Mouse (Mus musculus) intestine, postnatal 0 days (tissue): Measurements from ENCODE around the gene Eps15. TPM values are rescaled to one million over a fixed set of nuclear protein-coding genes. Genes with fewer than 3 reads are reported as not detected.
A peak's percentile ranks its signal among the peaks of the same experiment; 100 is the strongest.

Source experiments
- ATAC-seq: fragments of 200-750 bp; cut with Nextera tagmentation; 2 replicates; pipeline ENCODE4 v1.8.0; 2017; ENCODE audit warnings: mild to moderate bottlenecking, moderate TSS enrichment, moderate library complexity
- H3K27ac ChIP-seq: fragments of 300-500 bp; sonication (generic); 2 replicates; pipeline ENCODE4 v1.5.1; 2014; ENCODE audit warnings: mild to moderate bottlenecking, low read depth, low read length, moderate library complexity
- H3K27me3 ChIP-seq: fragments of 300-500 bp; sonication (generic); replicated peaks from 2 replicates; pipeline ENCODE4 v1.6.1; 2014; ENCODE audit warnings: low read length, mixed read lengths; ENCODE audit not compliant: control insufficient read depth, insufficient read depth
- H3K36me3 ChIP-seq: fragments of 300-500 bp; sonication (generic); 2 replicates; pipeline ENCODE4 v1.6.1; 2014; ENCODE audit warnings: mild to moderate bottlenecking, moderate library complexity; ENCODE audit not compliant: control insufficient read depth, insufficient read depth
- H3K4me1 ChIP-seq: fragments of 300-500 bp; sonication (generic); replicated peaks from 2 replicates; pipeline ENCODE4 v1.6.1; 2014; ENCODE audit warnings: antibody characterized with exemption, low read length, mixed read lengths; ENCODE audit not compliant: control insufficient read depth, insufficient read depth
- H3K4me2 ChIP-seq: fragments of 300-500 bp; sonication (generic); replicated peaks from 2 replicates; pipeline ENCODE4 v1.6.1; 2014; ENCODE audit warnings: low read depth, mild to moderate bottlenecking, moderate library complexity
- H3K4me3 ChIP-seq: fragments of 300-500 bp; sonication (generic); 2 replicates; pipeline ENCODE4 v1.5.1; 2014; ENCODE audit warnings: low read depth, low read length
- H3K9ac ChIP-seq: fragments of 300-500 bp; sonication (generic); 2 replicates; pipeline ENCODE4 v1.6.1; 2014; ENCODE audit warnings: mild to moderate bottlenecking, low read depth, low read length
- H3K9me3 ChIP-seq: fragments of 300-500 bp; sonication (generic); 2 replicates; pipeline ENCODE4 v1.6.1; 2016; ENCODE audit warnings: mixed run types; ENCODE audit not compliant: control insufficient read depth
- CTCF ChIP-seq: sonication (generic); IDR thresholded peaks from 2 replicates; pipeline ENCODE4 v1.5.1; 2016; ENCODE audit warnings: low read depth, mild to moderate bottlenecking, control low read depth, antibody characterized with exemption, moderate library complexity
- WGBS: fragments of 180-500 bp; shearing (Covaris S2); extraction: QIAGEN DNeasy Blood & Tissue Kit; methylation state at CpG from one replicate; pipeline ENCODE4 v1.1.7; 2014; 5-methylcytosine and 5-hydroxymethylcytosine counted together
- polyA plus RNA-seq: library from polyadenylated mRNA; unstranded; fragments of >200 nt; fragmentation: Nextera tagmentation; extraction: Ambion mirVana; gene quantifications from 2 replicates; pipeline ENCODE4 v1.2.1, GENCODE M21; 2015

Eps15 gene
- polyA plus RNA-seq, 1 experiment from 2014 or later: 18.3 TPM

GRCm38 (mm10) chr4:109241221-109241620, 38.8 kb upstream of the Eps15 start:
- ATAC-seq: no peak
- no peak overlapping the region for H3K4me2 ChIP-seq
- H3K4me1 ChIP-seq: no peaks in the 10 kb centered on the region
- H3K27ac ChIP-seq: no peak overlapping the region
- no peaks in the 10 kb centered on the region for H3K27me3 ChIP-seq
- TF ChIP-seq CTCF: no peak
- no peaks in the 10 kb centered on the region for H3K36me3 ChIP-seq
- H3K9me3 ChIP-seq: no peaks in the 10 kb centered on the region
- no peak overlapping the region for H3K4me3 ChIP-seq
- no peak overlapping the region for H3K9ac ChIP-seq

- ATAC-seq: no peak
- no peaks in the 10 kb centered on the region for H3K4me1 ChIP-seq
- no peak overlapping the region for H3K27ac ChIP-seq
- WGBS: 62% methylated on average over 4 of the region's 4 CpGs
- no peaks in the 10 kb centered on the region for H3K27me3 ChIP-seq
- H3K4me3 ChIP-seq: no peak overlapping the region
- no peak overlapping the region for H3K9ac ChIP-seq
- no peaks in the 10 kb centered on the region for H3K9me3 ChIP-seq
- H3K36me3 ChIP-seq: no peaks in the 10 kb centered on the region
- H3K4me2 ChIP-seq: no peak overlapping the region
- TF ChIP-seq CTCF: no peak
Measured at GRCm38 (mm10) chr4:109241934-109242333, 38.1 kb upstream of the Eps15 start.

GRCm38 (mm10) chr4:109244506-109244905, 35.6 kb upstream of the Eps15 start:
- no peaks in the 10 kb centered on the region for H3K36me3 ChIP-seq
- 74% methylated on average over 7 of the region's 7 CpGs for WGBS
- H3K9ac ChIP-seq: no peak overlapping the region
- TF ChIP-seq CTCF: no peak
- no peak overlapping the region for H3K4me2 ChIP-seq
- no peak overlapping the region for H3K27ac ChIP-seq
- H3K9me3 ChIP-seq: no peaks in the 10 kb centered on the region
- no peaks in the 10 kb centered on the region for H3K4me1 ChIP-seq
- ATAC-seq: no peak
- H3K4me3 ChIP-seq: no peak overlapping the region
- H3K27me3 ChIP-seq: no peaks in the 10 kb centered on the region

- no peak overlapping the region for H3K9ac ChIP-seq
- WGBS: 83% methylated on average over 6 of the region's 6 CpGs
- no peak overlapping the region for H3K4me2 ChIP-seq
- no peak for ATAC-seq
- H3K36me3 ChIP-seq: no peaks in the 10 kb centered on the region
- H3K4me1 ChIP-seq: no peaks in the 10 kb centered on the region
- H3K4me3 ChIP-seq: no peak overlapping the region
- H3K27ac ChIP-seq: no peak overlapping the region
- no peak for TF ChIP-seq CTCF
- H3K27me3 ChIP-seq: no peaks in the 10 kb centered on the region
- H3K9me3 ChIP-seq: no peaks in the 10 kb centered on the region
Measured at GRCm38 (mm10) chr4:109245016-109245620, 35.0 kb upstream of the Eps15 start.

GRCm38 (mm10) chr4:109251605-109252004, 28.5 kb upstream of the Eps15 start:
- Histone ChIP-seq H3K36me3 (no peaks in the 10 kb centered on the region), H3K9me3 (no peaks in the 10 kb centered on the region), H3K4me3 (no peak overlapping the region), H3K27me3 (no peaks in the 10 kb centered on the region), H3K4me2 (no peak overlapping the region), H3K9ac (no peak overlapping the region), H3K4me1 (0 out of 2 replicates have a peak, but pooled peaks cover 3% of the 10 kb centered on the region), H3K27ac (no peak overlapping the region)
- WGBS: 42% methylated on average over 3 of the region's 3 CpGs
- ATAC-seq: no peak
- TF ChIP-seq CTCF: peak; percentile 73

GRCm38 (mm10) chr4:109252199-109252598, 27.9 kb upstream of the Eps15 start:
- no peak overlapping the region for H3K4me3 ChIP-seq
- WGBS: 84% methylated on average over 4 of the region's 4 CpGs
- no peak overlapping the region for H3K27ac ChIP-seq
- H3K4me1 ChIP-seq: 0 out of 2 replicates have a peak, but pooled peaks cover 3% of the 10 kb centered on the region
- H3K36me3 ChIP-seq: no peaks in the 10 kb centered on the region
- no peaks in the 10 kb centered on the region for H3K9me3 ChIP-seq
- no peak for ATAC-seq
- H3K4me2 ChIP-seq: no peak overlapping the region
- no peaks in the 10 kb centered on the region for H3K27me3 ChIP-seq
- no peak overlapping the region for H3K9ac ChIP-seq
- no peak for TF ChIP-seq CTCF

DNA sequence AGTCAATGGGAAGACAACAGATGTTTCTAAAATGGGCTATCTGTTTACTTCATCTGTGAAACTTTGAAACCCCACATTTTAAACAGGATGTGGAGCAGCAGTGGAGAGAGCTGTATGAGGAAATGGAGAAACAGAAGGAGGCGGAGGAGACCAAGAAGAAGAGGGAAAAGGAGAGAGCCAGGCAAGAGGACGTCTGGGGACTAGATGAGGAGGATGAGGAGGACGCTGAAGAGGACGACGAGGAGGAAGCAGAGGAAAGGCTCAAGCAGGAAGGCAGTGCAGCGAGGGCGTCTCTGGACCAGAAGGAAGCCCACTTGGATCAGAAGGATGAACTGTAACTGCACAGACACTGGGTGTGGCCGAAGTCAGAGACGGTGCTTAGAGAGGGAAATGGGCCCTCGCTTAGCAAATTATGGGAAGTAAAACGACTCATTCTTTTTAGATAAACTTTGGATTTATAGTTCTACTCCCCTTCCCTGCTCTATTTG, 26.4 kb upstream of the Eps15 start:
- Histone ChIP-seq H3K9ac (no peak overlapping the region), H3K9me3 (no peaks in the 10 kb centered on the region), H3K27ac (0 out of 2 replicates have a peak overlapping the region, but pooled peaks have one; percentile 41), H3K4me2 (peak overlapping the region; percentile 33), H3K4me1 (0 out of 2 replicates have a peak, but pooled peaks cover 3% of the 10 kb centered on the region), H3K36me3 (no peaks in the 10 kb centered on the region), H3K27me3 (no peaks in the 10 kb centered on the region), H3K4me3 (no peak overlapping the region)
- WGBS: 30% methylated on average over 11 of the region's 11 CpGs
- TF ChIP-seq CTCF: no peak
- no peak for ATAC-seq
